Mouse (Mus musculus): ENCODE results near the gene Slc25a29.
A peak's percentile ranks its signal among the peaks of the same experiment; 100 is the strongest.
"Not testable (repeated sequence)": the region's sequence is repeated elsewhere in the genome, so short reads cannot be mapped to it uniquely, and the experiment has no call there.

The Slc25a29 gene

GRCm38 (mm10) chr12:108835840-108836409 lies at the start of gene Slc25a29, which contains the start of gene Slc25a47:
Slc25a29 (minus strand) TSS chr12:108835883.
Slc25a47 (plus strand) TSS chr12:108836046.
- DNase-seq, result peak; percentile 97

- no peak for DNase-seq
These were observed 47.1 kb upstream of the Slc25a29 start for GRCm38 (mm10) chr12:108882776-108883175.

DNA sequence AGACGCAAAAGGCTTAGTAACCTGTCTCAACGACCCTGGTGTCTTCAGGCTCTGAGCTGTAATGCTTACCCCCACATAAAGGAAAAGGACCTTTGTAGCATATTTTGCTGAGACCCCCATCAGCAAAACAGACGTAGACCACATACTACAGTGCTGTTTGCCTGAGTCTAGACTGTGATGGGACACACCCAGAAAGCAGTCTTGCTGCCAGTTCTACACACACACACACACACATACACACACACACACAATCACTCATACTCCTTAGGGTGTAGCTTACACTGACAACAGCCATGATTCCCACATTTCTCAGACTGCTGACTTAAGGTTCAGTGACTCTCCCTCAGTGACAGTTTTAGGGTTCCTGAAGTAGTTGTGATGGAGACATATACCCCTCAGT lies 45.5 kb upstream of the Slc25a29 start:
- no peak for DNase-seq

DNA sequence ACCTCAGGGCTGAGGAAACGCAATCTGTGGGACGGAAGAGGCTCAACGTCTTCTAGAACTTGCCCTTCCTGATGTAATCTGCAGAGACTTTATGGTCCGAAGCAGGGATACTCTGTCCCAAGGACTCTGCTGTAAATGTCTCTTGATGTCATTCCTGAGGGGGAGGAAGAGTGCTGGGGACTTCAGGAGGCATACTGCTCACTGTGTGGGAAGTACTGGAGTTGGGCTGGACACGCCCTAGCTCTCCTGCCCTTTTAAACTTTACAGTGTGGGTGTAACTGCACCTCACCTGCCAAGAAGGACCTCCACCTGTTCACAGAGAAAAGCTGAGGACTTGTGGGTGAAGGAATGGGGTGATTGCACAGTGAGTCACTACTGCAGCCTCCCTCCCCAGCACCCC lies 44.9 kb upstream of the Slc25a29 start:
- no peak for DNase-seq

DNA sequence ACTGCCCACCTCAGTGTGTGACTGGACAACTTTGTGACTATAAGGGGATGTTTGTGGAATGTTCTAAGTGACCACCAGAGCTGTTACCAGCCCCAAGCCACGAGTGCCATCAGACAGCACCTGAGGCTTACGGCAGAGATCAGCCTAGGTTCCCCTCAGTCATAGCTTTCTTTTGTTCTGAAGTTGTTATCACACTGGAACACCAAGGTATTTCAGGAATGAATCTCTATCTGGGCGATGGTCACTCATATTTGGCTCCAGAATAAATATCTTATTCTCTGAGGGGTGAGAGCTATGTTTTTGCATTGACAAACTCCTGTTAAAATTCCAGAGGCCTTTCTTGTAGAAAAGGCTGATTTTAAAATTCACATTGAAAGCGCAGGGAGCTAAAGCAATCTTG lies 43.5 kb upstream of the Slc25a29 start:
- no peak for DNase-seq

DNA sequence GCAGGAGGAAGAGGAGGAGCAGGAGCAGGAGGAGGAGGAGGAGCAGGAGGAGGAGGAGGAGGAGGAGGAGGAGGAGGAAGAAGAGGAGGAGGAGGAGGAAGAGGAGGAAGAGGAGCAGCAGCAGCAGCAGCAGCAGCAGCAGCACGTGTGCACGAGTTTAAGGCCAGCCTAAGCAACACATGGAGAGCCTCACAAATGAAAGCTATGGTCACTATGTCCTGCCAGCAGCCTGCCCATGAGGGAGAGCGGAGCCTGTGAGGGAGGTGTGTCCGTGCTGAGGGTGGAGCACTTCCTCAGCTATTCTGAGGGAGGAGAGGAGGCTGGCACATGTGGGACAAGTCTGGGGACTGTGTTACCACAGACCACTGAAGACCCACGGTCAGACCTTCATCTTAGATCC lies 37.4 kb upstream of the Slc25a29 start:
- DNase-seq, result no peak

- no peak for DNase-seq
These were observed 33.9 kb upstream of the Slc25a29 start for GRCm38 (mm10) chr12:108869575-108869974.

- no peak for DNase-seq
These were observed 29.4 kb upstream of the Slc25a29 start for GRCm38 (mm10) chr12:108865007-108865494.

GRCm38 (mm10) chr12:108858486-108858885 lies 22.8 kb upstream of the Slc25a29 start:
- DNase-seq, result no peak

GRCm38 (mm10) chr12:108857589-108858184 lies 22.0 kb upstream of the Slc25a29 start:
- no peak for DNase-seq

- DNase-seq, result no peak
These were observed 21.4 kb upstream of the Slc25a29 start for GRCm38 (mm10) chr12:108857109-108857508.

GRCm38 (mm10) chr12:108856186-108856585 lies 20.5 kb upstream of the Slc25a29 start:
- DNase-seq, result no peak

GRCm38 (mm10) chr12:108855081-108855480 lies 19.4 kb upstream of the Slc25a29 start:
- no peak for DNase-seq

GRCm38 (mm10) chr12:108852822-108853221 lies 17.1 kb upstream of the Slc25a29 start:
- no peak for DNase-seq

DNA sequence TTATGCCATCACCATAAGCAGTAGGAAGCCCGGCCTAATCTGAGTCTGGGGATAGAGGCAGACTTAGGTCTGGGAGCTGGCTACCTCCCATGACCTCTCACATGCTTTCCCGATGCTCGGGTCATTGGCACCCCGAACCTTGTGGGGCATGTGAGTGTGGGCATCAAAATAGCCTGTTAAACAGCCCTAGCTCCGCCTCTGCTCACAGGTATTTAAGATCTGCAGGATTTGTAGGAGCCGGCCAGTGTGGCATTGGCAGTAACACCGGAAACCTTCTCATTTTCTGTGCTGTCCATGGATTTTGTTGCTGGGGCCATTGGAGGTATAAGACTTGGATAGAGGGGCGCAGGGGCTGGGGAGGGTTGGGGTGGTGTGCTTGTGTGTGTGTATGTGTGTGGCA lies 15.2 kb upstream of the Slc25a29 start:
- no peak for DNase-seq

DNA sequence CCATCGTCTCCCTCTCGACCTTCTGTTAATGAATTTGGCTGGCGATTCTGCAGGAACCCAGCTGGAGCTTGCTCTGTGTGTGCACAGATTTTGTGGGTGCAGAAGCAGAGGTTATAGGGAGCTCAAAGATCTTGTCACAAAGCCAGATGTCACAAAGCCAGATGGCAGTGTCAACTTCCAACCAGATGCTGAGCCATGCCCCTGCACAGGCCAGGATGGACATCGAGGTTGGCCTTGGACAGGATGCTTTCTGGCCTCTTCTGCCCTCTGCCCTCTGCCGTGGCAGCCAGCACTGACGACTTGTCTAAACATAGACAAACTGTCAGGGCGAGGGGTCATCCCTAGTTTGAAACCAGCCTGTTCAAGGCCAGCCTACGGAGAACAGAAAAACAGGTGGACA lies 14.4 kb upstream of the Slc25a29 start:
- no peak for DNase-seq

DNA sequence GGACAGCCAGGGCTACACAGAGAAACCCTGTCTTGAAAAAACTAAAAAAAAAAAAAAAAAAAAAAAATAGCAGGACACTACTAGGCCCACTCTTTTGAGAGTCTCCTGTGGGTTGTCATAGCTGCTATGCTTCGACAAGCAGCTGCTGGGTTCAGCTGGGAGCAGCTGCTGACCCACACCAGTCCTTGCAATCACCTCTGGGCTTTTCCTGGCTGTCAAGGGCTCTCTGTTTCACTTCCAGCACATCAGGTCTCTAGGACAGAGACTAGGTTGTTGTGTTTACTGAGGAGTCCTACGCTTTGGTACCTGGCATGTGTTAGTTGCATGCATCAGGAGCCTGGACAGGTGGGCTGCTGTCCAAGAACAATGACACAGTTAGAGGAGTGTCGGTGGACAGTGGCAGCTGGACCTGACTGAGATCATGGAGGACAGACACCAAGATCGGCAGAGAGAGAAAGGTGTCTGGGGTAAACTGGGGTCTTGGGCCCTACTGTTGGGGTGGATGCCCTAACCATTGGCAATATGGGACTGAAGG lies 13.9 kb upstream of the Slc25a29 start:
- DNase-seq, result no peak

DNA sequence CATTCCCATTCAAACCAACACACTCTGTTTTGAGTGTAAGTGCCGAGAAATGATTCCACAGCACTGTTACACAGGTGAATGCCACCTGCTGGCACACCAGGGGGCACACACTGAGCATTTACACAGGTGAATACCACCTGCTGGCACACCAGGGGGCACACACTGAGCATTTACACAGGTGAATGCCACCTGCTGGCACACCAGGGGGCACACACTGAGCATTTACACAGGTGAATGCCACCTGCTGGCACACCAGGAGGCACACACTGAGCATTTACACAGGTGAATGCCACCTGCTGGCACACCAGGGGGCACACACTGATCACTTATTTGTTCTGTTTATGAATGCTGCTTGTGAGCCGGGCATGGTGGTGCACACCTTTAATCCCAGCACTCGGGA lies 12.3 kb upstream of the Slc25a29 start:
- not testable (repeated sequence) for DNase-seq

DNA sequence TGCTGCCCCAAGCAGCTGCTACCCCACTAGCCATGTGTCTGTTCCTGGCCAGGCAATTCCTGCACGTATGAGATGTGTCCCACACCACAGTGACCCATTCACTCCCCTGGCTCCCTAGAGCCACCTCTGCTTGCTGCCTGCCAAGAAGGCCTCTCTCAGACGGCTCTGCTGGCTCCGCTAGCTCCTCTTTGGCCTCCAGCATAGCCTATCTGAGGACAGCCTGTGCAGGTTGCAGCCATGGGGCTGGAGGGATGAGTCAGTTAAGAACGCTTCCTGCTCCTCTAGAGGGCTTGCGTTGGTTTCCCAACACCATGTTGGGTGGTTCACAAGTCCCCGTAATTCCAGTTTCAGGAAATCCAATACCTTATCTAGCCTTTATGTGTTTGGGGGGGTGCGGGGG lies 7.0 kb upstream of the Slc25a29 start:
- DNase-seq, result no peak

- DNase-seq, result no peak
These were observed 5.5 kb upstream of the Slc25a29 start for GRCm38 (mm10) chr12:108841181-108841580.

GRCm38 (mm10) chr12:108836722-108837121 lies 1.0 kb upstream of the Slc25a29 start:
- DNase-seq, result no peak

- DNase-seq, result no peak
These were observed 359 bp downstream of the Slc25a29 start for GRCm38 (mm10) chr12:108835208-108835839.

DNA sequence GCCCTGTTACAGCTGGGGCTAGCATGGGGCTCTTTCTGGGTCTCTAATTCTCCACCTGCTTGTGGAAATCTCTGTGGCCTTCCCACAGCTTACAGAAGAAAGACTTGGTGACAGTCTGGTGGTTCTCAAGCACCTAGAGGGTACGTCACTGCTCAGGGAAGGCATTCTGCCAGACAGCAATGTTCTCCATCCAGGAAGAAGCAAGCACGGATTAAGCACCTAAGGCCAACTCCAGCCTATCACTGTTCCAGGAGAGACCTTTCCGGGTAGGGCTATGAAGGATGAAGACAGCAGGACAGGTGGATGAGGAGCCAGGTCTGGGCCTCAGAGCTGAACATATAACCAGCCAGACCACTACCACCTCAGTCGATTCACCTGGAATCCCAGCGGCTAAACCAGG lies 897 bp downstream of the Slc25a29 start:
- DNase-seq, result no peak

- DNase-seq, result no peak
These were observed 1.3 kb downstream of the Slc25a29 start for GRCm38 (mm10) chr12:108834337-108834736.
